Mouse (Mus musculus): ENCODE data around the gene Lime1.

- TF ChIP-seq MAFK (IDR thresholded peaks at IDR 0.05; ENCODE audit: insufficient read depth, low read depth, low read length) (no peak), HCFC1 (IDR thresholded peaks at IDR 0.05; ENCODE audit: borderline replicate concordance, insufficient read depth, low read length) (no peak)
Measured at GRCm38 (mm10) chr2:181332542-181332941, 47.3 kb upstream of the Lime1 start.

Data from ES-E14 (cell line).